Mouse (Mus musculus): ENCODE data around the gene Cbr1. TPM values are rescaled to one million over a fixed set of nuclear protein-coding genes. Genes with fewer than 3 reads are reported as not detected.
A peak's percentile ranks its signal among the peaks of the same experiment; 100 is the strongest.

The Cbr1 gene
- polyA plus RNA-seq, 1 experiment from 2014 or later = 95.9 TPM

GRCm38 (mm10) chr16:93592711-93593110 lies 12.9 kb upstream of the Cbr1 start:
- WGBS = 93% methylated on average over 3 of the region's 3 CpGs
- peaks cover 13% of the 10 kb centered on the region; the same call in 1 of the 2 replicates for H3K36me3 ChIP-seq (ENCODE audit: control insufficient read depth, insufficient read depth, low read length)

GRCm38 (mm10) chr16:93593406-93593805 lies 12.2 kb upstream of the Cbr1 start:
- no peak overlapping the region for H3K9ac ChIP-seq (replicated peaks; ENCODE audit: low read depth, low read length)
- no peaks in the 10 kb centered on the region for H3K9me3 ChIP-seq (ENCODE audit: control insufficient read depth, low read depth, low read length)
- H3K36me3 ChIP-seq (ENCODE audit: control insufficient read depth, insufficient read depth, low read length) = peaks cover 13% of the 10 kb centered on the region; the same call in 1 of the 2 replicates
- H3K4me2 ChIP-seq (replicated peaks; ENCODE audit: low read depth, low read length) = no peak overlapping the region
- H3K27ac ChIP-seq (ENCODE audit: low read length) = no peak overlapping the region
- no peak overlapping the region for H3K4me3 ChIP-seq (ENCODE audit: low read depth, low read length)
- no peak for ATAC-seq (ENCODE audit: insufficient number of reproducible peaks, insufficient read depth, low FRiP score, low read depth)
- no peaks in the 10 kb centered on the region for H3K27me3 ChIP-seq (ENCODE audit: control insufficient read depth, insufficient read depth, low read length)
- no peaks in the 10 kb centered on the region for H3K4me1 ChIP-seq (ENCODE audit: control insufficient read depth, insufficient read depth, low read length)
- 89% methylated on average over 8 of the region's 8 CpGs for WGBS

More at GRCm38 (mm10) chr16:93592711-93593110, 12.9 kb upstream of the Cbr1 start:
- Histone ChIP-seq H3K4me2 (replicated peaks; ENCODE audit: low read depth, low read length) (no peak overlapping the region), H3K9me3 (ENCODE audit: control insufficient read depth, low read depth, low read length) (no peaks in the 10 kb centered on the region), H3K4me1 (ENCODE audit: control insufficient read depth, insufficient read depth, low read length) (no peaks in the 10 kb centered on the region), H3K4me3 (ENCODE audit: low read depth, low read length) (no peak overlapping the region), H3K9ac (replicated peaks; ENCODE audit: low read depth, low read length) (no peak overlapping the region), H3K27ac (ENCODE audit: low read length) (no peak overlapping the region), H3K27me3 (ENCODE audit: control insufficient read depth, insufficient read depth, low read length) (no peaks in the 10 kb centered on the region)
- ATAC-seq (ENCODE audit: insufficient number of reproducible peaks, insufficient read depth, low FRiP score, low read depth) = no peak

- no peak overlapping the region for H3K27ac ChIP-seq (ENCODE audit: low read length)
- ATAC-seq (ENCODE audit: insufficient number of reproducible peaks, insufficient read depth, low FRiP score, low read depth) = no peak
- no peaks in the 10 kb centered on the region for H3K27me3 ChIP-seq (ENCODE audit: control insufficient read depth, insufficient read depth, low read length)
- H3K4me3 ChIP-seq (ENCODE audit: low read depth, low read length) = no peak overlapping the region
- H3K36me3 ChIP-seq (ENCODE audit: control insufficient read depth, insufficient read depth, low read length) = peaks cover 13% of the 10 kb centered on the region; the same call in 1 of the 2 replicates
- H3K9me3 ChIP-seq (ENCODE audit: control insufficient read depth, low read depth, low read length) = no peaks in the 10 kb centered on the region
- 96% methylated on average over 10 of the region's 10 CpGs for WGBS
- H3K4me2 ChIP-seq (replicated peaks; ENCODE audit: low read depth, low read length) = no peak overlapping the region
- no peak overlapping the region for H3K9ac ChIP-seq (replicated peaks; ENCODE audit: low read depth, low read length)
- H3K4me1 ChIP-seq (ENCODE audit: control insufficient read depth, insufficient read depth, low read length) = no peaks in the 10 kb centered on the region
Measured at GRCm38 (mm10) chr16:93594448-93594847, 11.2 kb upstream of the Cbr1 start.

- Histone ChIP-seq H3K27ac (ENCODE audit: low read length) (no peak overlapping the region), H3K4me1 (ENCODE audit: control insufficient read depth, insufficient read depth, low read length) (no peaks in the 10 kb centered on the region), H3K36me3 (ENCODE audit: control insufficient read depth, insufficient read depth, low read length) (peaks cover 3% of the 10 kb centered on the region; the same call in 1 of the 2 replicates), H3K4me2 (replicated peaks; ENCODE audit: low read depth, low read length) (no peak overlapping the region), H3K4me3 (ENCODE audit: low read depth, low read length) (no peak overlapping the region), H3K9ac (replicated peaks; ENCODE audit: low read depth, low read length) (no peak overlapping the region), H3K9me3 (ENCODE audit: control insufficient read depth, low read depth, low read length) (no peaks in the 10 kb centered on the region), H3K27me3 (ENCODE audit: control insufficient read depth, insufficient read depth, low read length) (no peaks in the 10 kb centered on the region)
- no peak for ATAC-seq (ENCODE audit: insufficient number of reproducible peaks, insufficient read depth, low FRiP score, low read depth)
- 77% methylated on average over 5 of the region's 5 CpGs for WGBS
Measured at GRCm38 (mm10) chr16:93595766-93596165, 9.9 kb upstream of the Cbr1 start.

GRCm38 (mm10) chr16:93596807-93597206 lies 8.8 kb upstream of the Cbr1 start:
- WGBS = 95% methylated on average over 7 of the region's 7 CpGs
- no peak for ATAC-seq (ENCODE audit: insufficient number of reproducible peaks, insufficient read depth, low FRiP score, low read depth)
- H3K4me1 ChIP-seq (ENCODE audit: control insufficient read depth, insufficient read depth, low read length) = no peaks in the 10 kb centered on the region

GRCm38 (mm10) chr16:93597551-93597950 lies 8.1 kb upstream of the Cbr1 start:
- Histone ChIP-seq H3K27me3 (ENCODE audit: control insufficient read depth, insufficient read depth, low read length) (no peaks in the 10 kb centered on the region), H3K9me3 (ENCODE audit: control insufficient read depth, low read depth, low read length) (no peaks in the 10 kb centered on the region), H3K27ac (ENCODE audit: low read length) (no peak overlapping the region), H3K4me3 (ENCODE audit: low read depth, low read length) (no peak overlapping the region), H3K36me3 (ENCODE audit: control insufficient read depth, insufficient read depth, low read length) (no peaks in the 10 kb centered on the region; the same call in 1 of the 2 replicates), H3K4me2 (replicated peaks; ENCODE audit: low read depth, low read length) (no peak overlapping the region), H3K4me1 (ENCODE audit: control insufficient read depth, insufficient read depth, low read length) (no peaks in the 10 kb centered on the region), H3K9ac (replicated peaks; ENCODE audit: low read depth, low read length) (no peak overlapping the region)
- no peak for ATAC-seq (ENCODE audit: insufficient number of reproducible peaks, insufficient read depth, low FRiP score, low read depth)
- 91% methylated on average over 9 of the region's 9 CpGs for WGBS

More at GRCm38 (mm10) chr16:93596807-93597206, 8.8 kb upstream of the Cbr1 start:
- no peak overlapping the region for H3K9ac ChIP-seq (replicated peaks; ENCODE audit: low read depth, low read length)
- no peak overlapping the region for H3K4me3 ChIP-seq (ENCODE audit: low read depth, low read length)
- H3K27ac ChIP-seq (ENCODE audit: low read length) = no peak overlapping the region
- no peaks in the 10 kb centered on the region for H3K9me3 ChIP-seq (ENCODE audit: control insufficient read depth, low read depth, low read length)
- no peak overlapping the region for H3K4me2 ChIP-seq (replicated peaks; ENCODE audit: low read depth, low read length)
- no peaks in the 10 kb centered on the region; the same call in 1 of the 2 replicates for H3K36me3 ChIP-seq (ENCODE audit: control insufficient read depth, insufficient read depth, low read length)
- no peaks in the 10 kb centered on the region for H3K27me3 ChIP-seq (ENCODE audit: control insufficient read depth, insufficient read depth, low read length)

- Histone ChIP-seq H3K9me3 (ENCODE audit: control insufficient read depth, low read depth, low read length) (no peaks in the 10 kb centered on the region), H3K4me2 (replicated peaks; ENCODE audit: low read depth, low read length) (no peak overlapping the region), H3K4me3 (ENCODE audit: low read depth, low read length) (no peak overlapping the region), H3K9ac (replicated peaks; ENCODE audit: low read depth, low read length) (no peak overlapping the region), H3K27ac (ENCODE audit: low read length) (no peak overlapping the region), H3K36me3 (ENCODE audit: control insufficient read depth, insufficient read depth, low read length) (no peaks in the 10 kb centered on the region), H3K27me3 (ENCODE audit: control insufficient read depth, insufficient read depth, low read length) (no peaks in the 10 kb centered on the region), H3K4me1 (ENCODE audit: control insufficient read depth, insufficient read depth, low read length) (no peaks in the 10 kb centered on the region)
- WGBS = 86% methylated on average over 6 of the region's 6 CpGs
- ATAC-seq (ENCODE audit: insufficient number of reproducible peaks, insufficient read depth, low FRiP score, low read depth) = no peak
Measured at GRCm38 (mm10) chr16:93599461-93599860, 6.2 kb upstream of the Cbr1 start.

- Histone ChIP-seq H3K9me3 (ENCODE audit: control insufficient read depth, low read depth, low read length) (no peaks in the 10 kb centered on the region), H3K4me3 (ENCODE audit: low read depth, low read length) (peak within 1 kb of the TSS; percentile 65), H3K27me3 (ENCODE audit: control insufficient read depth, insufficient read depth, low read length) (no peaks in the 10 kb centered on the region), H3K27ac (ENCODE audit: low read length) (peak within 1 kb of the TSS; percentile 92), H3K9ac (replicated peaks; ENCODE audit: low read depth, low read length) (peak within 1 kb of the TSS; percentile 84), H3K4me1 (ENCODE audit: control insufficient read depth, insufficient read depth, low read length) (peaks cover 3% of the 10 kb centered on the region; the same call in 1 of the 2 replicates), H3K36me3 (ENCODE audit: control insufficient read depth, insufficient read depth, low read length) (no peaks in the 10 kb centered on the region), H3K4me2 (replicated peaks; ENCODE audit: low read depth, low read length) (peak within 1 kb of the TSS; percentile 75)
- peak; percentile 88 for ATAC-seq (ENCODE audit: insufficient number of reproducible peaks, insufficient read depth, low FRiP score, low read depth)
- 1% methylated on average over 55 of the region's 55 CpGs for WGBS
Measured at GRCm38 (mm10) chr16:93603439-93604212, 2.0 kb upstream of the Cbr1 start, which contains the start of gene Setd4. Setd4 (minus strand) TSS chr16:93604063.
